Mouse (Mus musculus) CH12.LX (cell line): Measurements from ENCODE around the gene Glp2r.

Experiments used
- CHD1 ChIP-seq: IDR thresholded peaks from 2 replicates; pipeline ENCODE4 v1.6.1; 2012; ENCODE audit warnings: low read depth, low read length, improper control_type of control experiment, inconsistent platforms
- CTCF ChIP-seq, 2 experiments: IDR thresholded peaks in 1 of 2; conservative IDR thresholded peaks in 1 of 2; 2 replicates each; pipeline ENCODE4 v1.5.1; 2011 to 2012; ENCODE audit warnings: low read depth in 2 of 2, low read length in 2 of 2, improper control_type of control experiment in 1 of 2, inconsistent platforms in 1 of 2, mild to moderate bottlenecking in 1 of 2, moderate library complexity in 1 of 2
- E2F4 ChIP-seq: IDR thresholded peaks from 2 replicates; pipeline ENCODE4 v1.6.1; 2011; ENCODE audit warnings: low read depth, low read length, improper control_type of control experiment; ENCODE audit not compliant: insufficient replicate concordance
- EP300 ChIP-seq: IDR thresholded peaks from 2 replicates; pipeline ENCODE4 v1.6.1; 2011; ENCODE audit warnings: low read length, improper control_type of control experiment
- JUN ChIP-seq: IDR thresholded peaks from 2 replicates; pipeline ENCODE4 v1.6.1; 2011; ENCODE audit warnings: low read depth, mild to moderate bottlenecking, low read length, improper control_type of control experiment, moderate library complexity; ENCODE audit not compliant: insufficient read depth
- KAT2A ChIP-seq: IDR thresholded peaks from 2 replicates; pipeline ENCODE4 v1.6.1; 2012; ENCODE audit warnings: low read length, improper control_type of control experiment, inconsistent platforms; ENCODE audit not compliant: insufficient replicate concordance
- MAFK ChIP-seq: IDR thresholded peaks from 2 replicates; pipeline ENCODE4 v1.6.1; 2011; ENCODE audit warnings: low read length, improper control_type of control experiment; ENCODE audit not compliant: insufficient replicate concordance
- MEF2A ChIP-seq: IDR thresholded peaks from 2 replicates; pipeline ENCODE4 v1.6.1; 2014; ENCODE audit warnings: low read depth, mild to moderate bottlenecking, inconsistent platforms, low read length, improper control_type of control experiment, borderline replicate concordance
- MYC ChIP-seq: IDR thresholded peaks from 2 replicates; pipeline ENCODE4 v1.6.1; 2011; ENCODE audit warnings: low read depth, mild to moderate bottlenecking, improper control_type of control experiment, low read length
- POLR2A ChIP-seq: IDR thresholded peaks from 2 replicates; pipeline ENCODE4 v1.6.1; 2011; ENCODE audit warnings: low read depth, mild to moderate bottlenecking, improper control_type of control experiment, low read length
- ZMIZ1 ChIP-seq: IDR thresholded peaks from 2 replicates; pipeline ENCODE4 v1.6.1; 2012; ENCODE audit warnings: low read depth, mild to moderate bottlenecking, inconsistent platforms, low read length, improper control_type of control experiment
- ZNF384 ChIP-seq: IDR thresholded peaks from 2 replicates; pipeline ENCODE4 v1.6.1; 2012; ENCODE audit warnings: low read depth, low read length, improper control_type of control experiment, inconsistent platforms

GRCm38 (mm10) chr11:67756287-67756686 lies 14.7 kb downstream of the Glp2r start:
- TF ChIP-seq EP300, result no peak
- TF ChIP-seq CTCF (conservative IDR thresholded peaks at IDR 0.05 in 1 of 2, IDR thresholded peaks at IDR 0.05 in 1 of 2; ENCODE audit: low read depth in 2 of 2, low read length in 2 of 2), result no peak
- no peak for TF ChIP-seq MYC
- no peak for TF ChIP-seq CHD1
- no peak for TF ChIP-seq KAT2A
- no peak for TF ChIP-seq MAFK
- no peak for TF ChIP-seq POLR2A
- no peak for TF ChIP-seq E2F4
- TF ChIP-seq ZMIZ1, result no peak
- TF ChIP-seq JUN, result no peak
- TF ChIP-seq MEF2A, result no peak
- TF ChIP-seq ZNF384, result no peak
